Mouse (Mus musculus) fibroblast of lung, adult 2 months (primary cell): ENCODE measurements around the gene Nectin2.

ENCODE experiments used
- DNase-seq: peaks from one replicate; pipeline ENCODE4 v3.0.0-alpha.2; 2011; ENCODE audit warnings: low read depth

The Nectin2 gene

DNA sequence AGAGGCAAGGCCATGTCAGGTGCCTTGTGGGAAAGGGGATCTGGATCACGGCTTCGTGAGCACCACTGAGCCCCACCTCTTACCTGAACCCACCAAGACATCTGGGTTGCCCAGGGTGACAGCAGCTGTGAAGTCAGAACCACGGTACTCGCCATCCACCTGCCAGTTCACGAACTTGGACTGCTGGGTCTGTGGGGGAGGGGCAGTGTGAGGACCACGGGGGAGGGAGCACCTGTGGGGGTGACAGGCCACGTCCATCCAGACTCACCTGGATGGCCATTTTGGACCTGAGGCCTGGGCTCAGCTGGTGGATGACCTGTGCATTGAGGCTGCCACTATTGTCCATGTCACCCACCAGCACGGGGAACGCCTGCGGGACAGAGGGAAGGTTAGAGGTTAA is 39.6 kb downstream of the Nectin2 start:
- no peak for DNase-seq

DNA sequence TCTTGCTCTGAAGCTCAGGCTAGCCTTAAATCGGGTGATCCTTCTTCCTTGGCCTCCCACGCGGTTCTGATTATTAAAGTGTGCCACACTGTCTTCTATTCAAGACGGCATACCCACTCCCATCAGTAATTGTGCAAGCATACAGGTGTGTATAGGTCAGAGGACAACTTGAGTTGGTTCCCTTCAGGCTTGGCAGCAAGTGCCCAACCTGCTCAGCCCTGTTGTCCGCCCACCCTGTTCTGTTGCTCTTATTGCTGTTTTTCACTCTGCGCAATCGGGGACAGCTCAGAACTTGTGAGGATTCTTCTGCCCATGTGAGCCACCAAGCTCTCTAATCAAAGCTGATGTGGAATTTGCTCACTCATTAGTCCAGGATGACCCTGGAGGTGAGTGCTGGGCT is 45.0 kb downstream of the Nectin2 start:
- DNase-seq = no peak

DNA sequence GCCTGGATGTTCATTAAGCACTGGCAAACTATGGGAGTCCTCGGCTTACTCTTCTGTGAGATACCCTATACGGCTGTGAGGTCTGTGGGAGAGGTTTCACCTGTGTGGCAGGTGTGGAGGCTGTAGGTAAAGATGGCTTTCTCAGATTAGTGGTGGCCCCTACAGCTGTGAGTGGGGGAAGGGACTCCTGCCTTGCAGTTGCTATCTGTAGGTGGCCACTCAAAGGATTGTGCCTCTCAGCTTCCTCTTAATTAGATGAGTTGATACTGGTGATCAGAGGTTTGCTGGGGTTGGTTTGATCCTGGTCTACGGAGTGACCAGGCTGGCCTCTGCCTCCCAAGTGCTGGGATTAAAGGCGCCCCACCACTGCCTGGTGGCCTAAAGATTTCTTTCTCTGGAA is 45.8 kb downstream of the Nectin2 start:
- no peak for DNase-seq

DNA sequence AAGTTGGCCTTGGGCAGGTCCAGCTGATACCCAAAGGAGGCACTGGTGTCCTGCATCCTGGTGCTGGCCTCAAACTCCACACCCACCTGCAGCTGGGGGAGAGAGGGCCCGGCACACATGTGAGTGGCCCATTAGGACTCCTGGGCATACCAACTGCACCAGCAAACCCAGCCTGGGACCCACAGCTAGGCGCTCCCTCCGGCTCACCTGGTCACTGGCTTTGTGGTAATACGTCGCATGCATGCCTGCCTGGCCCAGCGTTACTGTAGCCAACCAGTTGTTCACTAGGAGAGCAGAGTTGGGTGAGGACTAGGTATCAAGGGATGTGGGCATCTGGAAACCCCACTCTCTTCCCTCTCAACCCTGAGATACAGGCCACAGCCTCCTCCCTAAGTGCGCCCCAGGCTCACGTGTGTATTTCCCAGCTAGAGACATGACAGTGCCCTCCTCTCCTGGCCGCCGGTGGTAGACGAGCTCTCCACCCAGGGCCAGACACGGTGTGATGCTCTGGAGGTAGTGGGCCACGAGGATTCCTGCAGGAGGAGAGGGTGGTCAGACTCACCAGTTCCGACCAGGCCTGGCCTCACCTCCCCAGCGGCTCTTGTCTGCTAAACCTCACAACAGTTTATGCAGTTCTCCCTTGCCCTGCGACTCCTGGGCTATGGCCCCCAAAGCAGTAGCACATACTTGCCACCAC is 47.3 kb downstream of the Nectin2 start:
- DNase-seq = no peak

DNA sequence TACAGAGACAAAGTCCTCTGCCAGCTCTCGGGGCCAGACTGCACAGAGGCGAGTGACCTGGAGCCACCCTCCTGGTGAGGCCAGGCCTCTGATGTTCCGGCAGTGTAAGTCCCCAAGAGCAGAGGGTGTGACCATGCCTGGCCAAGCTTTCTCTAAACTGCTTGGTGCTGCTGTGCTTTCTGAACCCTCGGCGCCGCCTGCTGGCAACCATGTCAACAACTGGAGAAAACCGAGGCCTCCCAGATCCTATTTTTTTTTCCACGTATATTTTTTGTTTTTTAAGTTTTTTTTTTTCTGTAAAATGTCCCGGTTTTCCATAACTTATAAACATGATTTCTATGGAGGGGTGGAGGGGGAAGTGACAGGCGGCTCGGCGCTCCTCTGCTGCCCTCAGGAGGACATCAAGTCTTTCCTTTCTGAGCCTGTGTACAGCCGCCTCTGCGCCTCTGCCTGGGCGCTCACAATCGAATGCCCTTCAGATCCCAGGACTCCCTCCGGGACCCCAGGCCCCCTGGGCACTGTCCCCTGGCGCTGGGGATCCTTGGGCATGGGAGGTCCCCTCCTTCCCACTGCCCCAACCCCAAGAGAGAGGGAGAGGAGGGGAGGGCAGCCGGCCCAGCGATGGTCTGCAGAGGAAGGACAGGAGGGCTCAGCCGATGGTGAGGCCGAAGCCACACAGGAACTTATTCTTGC is 49.1 kb downstream of the Nectin2 start:
- peak; percentile 61 for DNase-seq

DNA sequence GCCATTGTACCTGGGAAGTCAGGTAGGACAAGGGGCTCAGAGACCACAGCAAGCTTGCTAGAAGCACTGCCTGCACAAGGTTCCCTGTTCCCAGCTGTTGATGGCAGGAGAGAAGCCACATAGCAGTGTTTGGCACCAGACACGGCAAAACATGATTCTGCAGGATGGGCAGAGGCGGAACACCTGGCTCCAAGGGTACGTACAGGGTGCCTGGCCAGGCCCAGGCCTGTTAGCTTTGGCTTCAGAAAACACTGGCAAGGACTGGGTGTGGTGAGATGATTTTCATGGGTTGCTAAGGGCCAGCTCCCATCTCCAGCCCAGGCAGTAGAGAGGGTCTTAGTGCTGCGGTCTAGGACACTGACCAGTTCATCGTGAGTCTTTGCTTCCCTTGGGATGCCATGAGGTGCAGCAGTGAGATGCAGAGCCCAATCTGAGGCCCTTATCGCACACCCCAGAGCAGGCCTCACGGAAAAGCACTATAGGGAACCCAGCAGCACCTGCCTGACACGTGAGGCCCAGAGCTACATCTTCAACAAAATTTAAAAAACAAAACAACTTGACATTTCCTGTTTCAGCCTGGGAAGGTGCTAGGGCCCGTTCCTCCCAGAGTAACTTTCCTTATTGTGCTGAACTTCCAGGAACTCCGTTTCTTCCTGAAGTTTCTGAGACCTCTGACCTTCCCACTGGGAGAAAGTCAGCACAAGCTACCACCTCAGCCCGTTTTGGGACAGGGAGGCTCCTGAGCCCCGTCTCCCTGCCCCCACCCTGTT is 49.8 kb downstream of the Nectin2 start:
- DNase-seq = no peak

DNA sequence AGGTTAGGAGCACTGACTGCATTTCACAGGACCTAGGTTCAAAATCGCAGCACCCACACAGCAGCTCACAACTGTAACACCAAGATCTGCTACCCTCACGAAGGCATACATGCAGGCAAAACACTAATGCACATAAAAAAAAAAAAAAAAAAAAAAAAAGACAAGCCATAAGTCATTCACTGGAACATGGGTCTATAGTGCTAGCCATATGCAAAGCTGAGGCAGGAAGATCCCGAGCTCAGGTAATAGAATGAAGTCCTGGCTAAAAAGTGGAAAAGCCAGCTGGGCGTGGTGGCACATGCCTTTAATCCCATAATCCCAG is 50.5 kb downstream of the Nectin2 start:
- no peak for DNase-seq

DNA sequence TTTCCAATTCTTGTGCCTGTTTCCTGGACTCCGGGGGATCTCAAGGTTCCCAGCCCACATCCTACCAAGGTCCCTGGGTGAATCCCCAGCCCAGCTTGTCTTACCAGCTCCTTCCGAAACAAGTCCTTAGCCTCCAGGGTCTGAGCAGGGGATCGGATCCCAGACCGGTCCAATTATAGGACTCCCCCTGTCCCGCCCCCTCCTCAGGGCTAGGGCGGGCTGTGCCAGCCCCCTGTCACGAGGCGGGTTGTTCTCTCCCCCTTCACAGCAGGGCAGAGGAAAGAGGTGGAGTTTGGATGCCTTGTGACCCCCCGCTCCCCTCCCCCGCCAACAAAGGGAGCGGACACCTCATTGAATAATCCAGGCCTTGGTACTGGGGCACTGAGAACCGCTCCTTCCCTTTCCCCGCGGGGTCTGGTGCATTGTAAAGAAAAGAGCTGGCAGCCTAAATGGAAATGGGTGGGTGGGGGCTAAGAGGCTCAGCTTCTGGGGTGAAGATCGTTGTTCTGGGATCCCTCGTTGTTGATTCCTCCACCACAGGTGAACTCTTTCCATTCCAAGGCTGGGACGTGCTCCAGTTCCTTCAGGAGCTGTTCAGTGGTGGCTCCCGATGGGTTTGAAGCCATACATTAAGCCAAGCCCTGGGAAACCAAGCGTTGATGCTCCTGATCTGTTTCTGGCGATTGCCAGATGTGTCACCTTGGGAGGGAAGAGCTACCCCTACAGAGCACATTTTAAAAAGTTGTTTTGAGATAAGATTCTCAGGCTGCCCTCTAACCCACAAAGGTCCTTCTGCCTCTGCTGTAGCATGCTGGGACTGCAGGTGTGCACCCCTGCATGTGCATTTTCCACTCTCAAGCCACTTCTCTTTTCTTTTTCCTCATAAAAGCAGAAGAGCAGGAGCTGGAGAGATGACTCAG is 51.1 kb downstream of the Nectin2 start, which contains the start of gene Apoe:
Gene Apoe, minus strand, starts transcription at position 282 of the 920 bp plus-strand sequence.
- no peak for DNase-seq

DNA sequence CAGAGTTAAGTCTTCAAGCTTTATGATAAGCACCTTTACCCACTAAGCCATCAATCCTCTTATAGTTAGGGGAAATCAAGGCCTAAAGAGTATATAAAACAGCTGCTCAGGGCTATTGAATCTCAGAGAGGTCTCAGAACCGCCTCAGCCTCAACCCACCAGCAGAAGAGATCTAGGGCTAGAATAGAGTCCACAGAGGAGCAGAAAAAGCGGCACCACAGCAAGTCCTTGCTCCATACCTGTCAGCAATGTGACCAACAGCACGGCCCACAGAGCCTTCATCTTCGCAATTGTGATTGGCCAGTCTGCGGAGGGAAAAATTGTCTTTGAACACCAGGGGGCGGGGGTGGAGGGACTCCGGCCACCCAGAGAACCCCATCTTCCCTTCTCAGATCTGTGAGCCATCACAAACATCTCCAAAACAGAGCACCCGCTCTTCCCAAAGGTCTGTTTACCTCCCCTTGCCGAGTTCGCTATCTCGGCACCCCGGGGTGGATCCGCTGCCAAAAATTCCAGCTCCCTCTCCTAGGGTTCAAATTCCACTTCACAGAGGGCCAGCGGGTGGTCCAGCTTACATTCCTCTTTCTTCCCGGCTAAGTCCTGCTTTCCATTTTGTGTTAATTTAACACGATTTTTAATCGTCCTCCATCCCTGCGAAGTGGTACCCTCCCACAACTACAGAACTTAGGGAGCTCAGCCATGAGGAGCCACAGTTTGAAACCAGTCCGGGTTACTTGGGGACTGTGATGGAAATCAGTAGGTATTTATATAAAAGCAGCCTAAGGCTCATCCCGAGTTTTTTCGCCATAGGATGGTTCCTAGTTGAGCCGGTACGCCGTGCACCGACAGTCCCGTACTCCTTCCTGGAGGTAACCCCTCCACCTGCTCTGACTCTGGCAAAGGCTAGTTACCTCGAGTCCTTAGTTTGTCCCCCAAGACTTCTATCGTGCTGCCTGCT is 52.1 kb downstream of the Nectin2 start:
- DNase-seq = no peak

DNA sequence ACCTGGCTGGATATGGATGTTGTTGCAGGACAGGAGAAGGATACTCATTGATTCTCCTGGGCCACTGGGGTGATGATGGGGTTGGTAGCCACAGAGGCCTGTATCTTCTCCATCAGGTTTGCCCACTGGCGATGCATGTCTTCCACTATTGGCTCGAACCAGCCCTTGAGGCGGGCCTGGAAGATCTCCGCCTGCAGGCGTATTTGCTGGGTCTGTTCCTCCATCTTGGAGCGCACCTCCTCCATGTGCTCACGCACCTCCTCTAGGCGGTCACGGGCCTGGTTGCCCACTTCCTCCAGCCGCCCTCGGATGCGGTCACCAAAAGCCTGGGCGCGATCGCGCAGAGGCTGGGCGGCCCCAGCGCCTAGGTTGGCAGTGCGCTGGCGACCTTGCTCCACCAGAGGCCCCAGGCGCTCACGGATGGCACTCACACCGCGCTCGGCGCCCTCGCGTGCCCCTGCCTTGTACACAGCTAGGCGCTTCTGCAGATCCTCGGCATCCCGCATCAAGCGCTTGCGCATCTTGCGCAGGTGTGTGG is 53.9 kb downstream of the Nectin2 start:
- no peak for DNase-seq

DNA sequence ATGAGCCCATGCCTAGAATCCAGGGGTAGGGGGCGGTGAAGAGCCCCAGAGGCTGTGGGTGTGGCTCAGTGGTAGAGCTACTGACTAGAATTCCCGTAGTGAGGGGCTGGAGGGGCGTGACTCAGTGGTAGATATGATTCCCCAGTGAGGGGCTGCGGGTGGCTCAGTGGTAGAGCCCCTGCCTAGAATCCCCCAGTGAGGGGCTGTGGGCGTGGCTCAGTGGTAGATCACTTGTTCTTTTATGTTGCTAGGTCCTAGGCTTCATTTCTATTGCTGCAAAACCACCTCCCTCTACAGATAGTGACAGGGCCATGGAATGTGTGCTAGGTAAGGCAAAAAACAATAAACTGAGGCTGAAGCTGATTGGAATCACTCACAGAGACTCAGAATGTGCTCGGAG is 54.4 kb downstream of the Nectin2 start:
- no peak for DNase-seq

DNA sequence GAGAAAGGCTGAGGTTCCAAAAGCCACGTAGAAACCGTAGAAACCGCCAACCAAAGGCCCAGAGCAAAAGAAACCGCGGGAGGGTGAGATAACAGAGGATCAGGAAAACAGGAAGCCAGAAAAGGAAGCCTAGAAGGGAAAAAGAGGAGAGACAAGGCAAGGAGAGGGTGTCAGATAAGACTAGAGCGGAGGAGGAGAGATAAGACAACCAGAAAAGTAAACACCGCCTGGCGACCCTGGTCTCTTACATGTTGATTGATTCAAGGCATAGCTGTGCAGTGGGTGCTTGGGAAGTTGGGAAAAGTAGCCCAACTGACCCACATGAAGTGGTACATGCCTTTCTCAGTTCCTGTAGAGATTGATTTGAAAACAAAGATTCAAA is 55.1 kb downstream of the Nectin2 start:
- no peak for DNase-seq

DNA sequence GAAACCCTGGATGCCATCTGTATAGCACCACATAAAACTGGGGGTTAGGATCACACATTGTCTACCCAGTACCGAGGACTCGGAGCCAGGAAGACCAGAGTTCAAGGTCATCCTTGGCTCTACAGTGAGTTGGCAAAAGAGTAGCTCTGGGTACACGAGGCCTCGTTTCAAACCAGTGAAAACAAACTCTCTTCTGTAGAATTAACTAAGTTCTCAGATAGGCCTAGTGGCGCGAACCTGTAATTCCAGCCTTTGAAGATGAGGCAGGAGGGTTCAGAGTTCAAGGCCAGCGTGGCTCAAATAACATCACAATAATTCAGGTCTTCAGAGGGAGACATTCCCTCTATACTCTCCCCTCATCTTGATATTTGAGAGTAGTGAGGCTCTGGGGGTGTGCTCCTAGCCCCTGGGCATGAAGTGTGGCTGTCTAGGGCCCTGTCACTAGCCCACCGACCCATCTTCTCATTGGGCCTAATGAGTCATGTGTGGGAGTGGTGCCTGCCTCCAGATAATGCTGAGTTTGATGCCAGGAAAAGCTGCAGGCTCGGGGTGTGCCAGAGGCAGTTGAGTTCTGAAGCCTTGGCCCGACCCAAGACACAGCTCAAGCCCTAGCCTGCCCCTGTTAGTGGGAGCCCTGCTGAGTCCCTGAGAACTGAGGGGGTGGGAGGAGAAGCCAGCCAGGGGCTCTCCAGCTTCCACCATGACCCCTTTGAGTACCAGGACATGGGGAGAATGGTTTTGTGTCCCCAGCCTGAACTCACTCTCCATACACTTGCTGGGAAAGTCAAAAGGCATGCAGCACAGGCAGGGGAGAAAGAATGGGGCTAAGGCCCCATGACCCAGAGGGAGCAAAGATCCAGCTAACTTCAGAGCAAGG is 55.7 kb downstream of the Nectin2 start:
- DNase-seq = no peak

DNA sequence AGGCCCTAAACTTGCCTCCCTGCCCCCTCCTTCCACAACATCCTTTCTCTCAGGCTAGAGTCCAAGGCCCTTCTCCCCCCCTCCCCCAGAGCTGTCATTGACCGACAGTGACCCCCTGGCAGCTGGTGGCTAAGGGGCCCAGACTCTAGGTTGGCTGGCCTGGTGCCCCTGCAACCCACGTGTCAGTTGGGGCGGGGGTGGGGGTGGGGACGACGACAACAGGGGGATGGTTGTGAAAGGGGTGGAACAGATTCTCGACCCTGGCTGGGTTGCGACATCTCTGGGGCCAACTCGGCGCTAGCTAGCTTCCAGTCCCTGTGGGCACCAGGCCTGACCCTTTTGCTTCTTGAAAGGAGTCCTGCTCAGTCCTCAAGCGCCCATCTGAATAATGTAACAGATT is 56.9 kb downstream of the Nectin2 start:
- DNase-seq = no peak

DNA sequence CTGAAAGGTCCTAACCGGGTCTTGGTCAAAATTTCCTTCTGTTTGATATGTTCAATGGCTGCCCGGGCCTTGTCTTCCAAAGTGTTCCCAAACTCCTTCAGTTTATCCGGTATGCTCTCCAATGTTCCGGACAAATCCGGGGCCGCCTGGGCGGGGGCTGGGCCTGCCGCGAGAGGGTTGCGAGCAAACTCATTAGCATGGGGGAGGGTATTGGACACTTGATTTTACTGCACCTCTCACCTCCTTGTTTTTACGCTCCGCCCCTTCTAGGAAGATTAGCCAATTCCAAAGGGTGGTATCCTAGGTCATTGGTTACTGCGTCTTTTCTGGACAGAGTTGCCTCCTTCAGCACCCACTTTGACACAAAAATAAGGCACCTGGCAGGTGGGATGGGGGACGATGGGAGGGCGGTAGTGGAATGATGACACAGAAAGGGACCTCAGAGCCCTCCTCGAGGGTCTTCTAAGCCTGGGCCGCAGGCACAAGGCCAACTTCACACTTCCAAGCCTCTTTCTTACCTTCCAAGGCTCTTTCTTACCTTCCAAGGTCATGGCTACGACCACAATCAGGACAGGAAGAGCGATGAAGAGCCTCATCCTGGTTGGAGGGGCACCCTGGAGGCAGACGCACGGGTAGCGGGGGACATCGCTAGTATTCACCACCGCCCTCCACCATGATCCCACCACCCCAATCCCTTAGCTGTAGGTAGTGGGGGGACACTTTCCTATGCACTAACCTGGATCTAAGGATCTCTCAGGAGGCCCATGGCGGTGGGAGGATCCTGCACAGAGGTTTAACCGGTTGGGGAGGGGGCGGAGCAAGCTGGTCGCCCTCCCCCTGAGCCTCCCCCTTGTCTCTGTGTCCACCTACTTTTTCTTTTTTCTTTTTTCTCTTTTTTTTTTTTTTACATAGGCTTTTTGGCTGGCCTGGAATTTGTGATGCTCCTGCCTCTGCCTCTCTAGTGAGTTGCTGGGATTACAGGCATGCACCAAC is 58.1 kb downstream of the Nectin2 start, which contains the start of gene Apoc1:
Gene Apoc1, minus strand, starts transcription at position 788 of the 993 bp plus-strand sequence.
- DNase-seq = no peak

DNA sequence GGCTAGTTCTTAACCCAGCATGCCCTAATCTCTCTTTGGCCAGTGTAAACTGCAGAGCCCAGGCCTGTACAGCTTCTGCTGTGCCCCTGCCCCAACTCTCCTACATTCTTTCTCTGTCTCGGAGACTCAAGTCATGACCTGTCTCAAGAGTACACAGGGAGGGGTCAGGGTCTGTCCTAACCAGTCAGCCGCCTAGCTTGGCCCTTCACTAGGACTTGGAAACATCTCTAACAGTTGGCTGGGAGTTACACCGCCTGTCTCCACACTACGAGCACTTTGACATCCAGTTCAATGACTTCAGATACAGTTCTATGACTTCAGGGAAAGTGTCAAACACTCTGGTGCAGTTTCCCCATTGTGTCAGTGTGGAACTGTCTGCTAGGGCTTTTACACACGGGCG is 58.8 kb downstream of the Nectin2 start:
- DNase-seq = no peak

DNA sequence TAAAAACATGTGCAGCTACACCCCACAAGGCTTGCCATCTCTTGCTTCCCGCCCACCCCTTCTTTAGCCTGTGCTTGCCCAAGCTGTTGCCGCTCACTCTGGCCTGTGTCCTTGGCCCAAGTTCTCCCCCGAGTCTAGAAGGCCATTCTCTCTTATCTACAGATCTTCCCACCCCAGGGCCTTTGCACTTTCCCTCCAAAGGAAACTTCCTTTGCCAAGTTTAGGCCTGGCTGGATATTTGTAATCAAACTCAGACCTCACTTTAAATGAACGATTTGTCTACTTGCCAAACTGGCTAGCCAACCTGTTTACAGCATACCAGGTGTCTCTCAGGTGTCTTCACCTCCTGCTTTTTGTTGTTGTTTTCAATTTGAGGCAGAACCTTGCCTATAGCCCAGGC is 59.4 kb downstream of the Nectin2 start:
- DNase-seq = no peak

DNA sequence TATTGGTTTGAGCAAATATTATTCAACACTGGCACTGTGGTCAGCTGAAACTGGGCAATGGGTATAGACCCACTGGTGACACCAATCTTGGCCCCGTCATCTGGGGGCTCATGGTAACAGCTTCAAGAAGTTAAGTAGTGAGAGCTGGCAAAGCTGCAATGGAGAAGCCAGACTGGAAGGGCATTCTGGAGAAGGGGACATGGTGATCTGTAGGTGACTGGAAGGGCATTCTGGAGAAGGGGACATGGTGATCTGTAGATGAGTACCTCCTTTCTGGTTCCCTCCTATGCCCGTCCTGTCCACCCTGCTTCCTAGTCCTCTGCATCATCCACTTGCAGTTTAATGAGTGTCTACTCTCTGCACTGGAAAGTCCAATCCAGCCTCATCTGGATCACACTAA is 61.7 kb downstream of the Nectin2 start:
- no peak for DNase-seq
